Mouse (Mus musculus) ES-E14 (cell line): ENCODE measurements around the gene Phf7. TPM values are rescaled to one million over a fixed set of nuclear protein-coding genes. Genes with fewer than 3 reads are reported as not detected.
A peak's percentile ranks its signal among the peaks of the same experiment; 100 is the strongest.

ENCODE experiments used
- DNase-seq: peaks from one replicate; pipeline ENCODE4 v3.0.0-alpha.2; 2013; ENCODE audit warnings: low read depth, low spot score
- H3K27ac ChIP-seq: 2 replicates; pipeline ENCODE4 v1.5.1; 2012; ENCODE audit warnings: low read depth, mild to moderate bottlenecking, low read length, moderate library complexity, mixed read lengths; ENCODE audit not compliant: poor library complexity, insufficient read depth, severe bottlenecking
- H3K36me3 ChIP-seq: 2 replicates; pipeline ENCODE4 v1.6.1; 2012; ENCODE audit warnings: mild to moderate bottlenecking, low read length, moderate library complexity, mixed read lengths; ENCODE audit not compliant: control insufficient read depth, poor library complexity, insufficient read depth, severe bottlenecking
- H3K4me1 ChIP-seq, 2 experiments: fragments of 150-350 bp in 1 of 2; sonication (generic) in 1 of 2; 2 replicates each; pipeline ENCODE4 v1.6.1; 2012; ENCODE audit warnings: low read length in 2 of 2, mild to moderate bottlenecking in 1 of 2, mixed read lengths in 1 of 2; ENCODE audit not compliant: control insufficient read depth in 2 of 2, insufficient read depth in 2 of 2, poor library complexity in 1 of 2
- H3K4me3 ChIP-seq, 2 experiments: fragments of 150-350 bp in 1 of 2; sonication (generic) in 1 of 2; 2 replicates each; pipeline ENCODE4 v1.5.1; 2012; ENCODE audit warnings: low read length in 2 of 2, low read depth in 1 of 2, mild to moderate bottlenecking in 1 of 2, mixed read lengths in 1 of 2; ENCODE audit not compliant: insufficient read depth in 1 of 2, poor library complexity in 1 of 2, severe bottlenecking in 1 of 2
- H3K9ac ChIP-seq: 2 replicates; pipeline ENCODE4 v1.6.1; 2012; ENCODE audit warnings: low read depth, mild to moderate bottlenecking, low read length, mixed read lengths; ENCODE audit not compliant: poor library complexity, insufficient read depth, severe bottlenecking
- H3K9me3 ChIP-seq: fragments of 150-350 bp; sonication (generic); 2 replicates; pipeline ENCODE4 v1.6.1; 2012; ENCODE audit warnings: low read depth, mild to moderate bottlenecking, low read length; ENCODE audit not compliant: control insufficient read depth, insufficient read depth
- CHD2 ChIP-seq: IDR thresholded peaks from 2 replicates; pipeline ENCODE4 v1.6.1; 2014; ENCODE audit warnings: mild to moderate bottlenecking, low read depth, low read length, inconsistent platforms
- HCFC1 ChIP-seq: IDR thresholded peaks from 2 replicates; pipeline ENCODE4 v1.6.1; 2012; ENCODE audit warnings: low read length, inconsistent platforms, borderline replicate concordance; ENCODE audit not compliant: insufficient read depth
- MAFK ChIP-seq: IDR thresholded peaks from 2 replicates; pipeline ENCODE4 v1.6.1; 2014; ENCODE audit warnings: mild to moderate bottlenecking, low read depth, low read length, inconsistent platforms; ENCODE audit not compliant: insufficient read depth
- ZC3H11A ChIP-seq: IDR thresholded peaks from 2 replicates; pipeline ENCODE4 v1.6.1; 2012; ENCODE audit warnings: low read depth, mild to moderate bottlenecking, inconsistent platforms, low read length, borderline replicate concordance
- ZNF384 ChIP-seq: IDR thresholded peaks from 2 replicates; pipeline ENCODE4 v1.6.1; 2012; ENCODE audit warnings: low read depth, low read length, inconsistent platforms
- in situ Hi-C, 2 experiments: fragments of 600-800 bp; cut with MboI; formaldehyde crosslinking; loops; one replicate each; pipeline ENCODE4 v1.15.1; 2025; ENCODE audit warnings: low sequenced_read_pairs in 2 of 2, inconsistent platforms in 1 of 2; ENCODE audit not compliant: unreplicated experiment in 2 of 2
- total RNA-seq: library from RNA; depleted of rRNA; stranded (reverse); fragments of 300-350 nt; gene quantifications from 2 replicates; pipeline ENCODE4 v1.2.3, GENCODE M21; 2012; rRNA removed

Gene Phf7
- total RNA-seq, result 4.8 and 5.3 TPM in 2 replicates

GRCm38 (mm10) chr14:31251084-31251604 lies at the start of gene Phf7, which contains the start of gene Bap1:
Phf7 (minus strand) TSS chr14:31251317.
Bap1 (plus strand) TSS chr14:31251450.
- Histone ChIP-seq H3K4me3 (peak within 1 kb of the TSS; percentile 78 to 92), H3K27ac (peak within 1 kb of the TSS; percentile 7; the same call in 1 of the 2 replicates), H3K9ac (peak within 1 kb of the TSS; percentile 91), H3K36me3 (peaks cover 27% of the 10 kb centered on the region), H3K9me3 (no peaks in the 10 kb centered on the region), H3K4me1 (no peaks in the 10 kb centered on the region; a peak in 1 of 4 replicates)
- in situ Hi-C loops, result loop anchor here in 1 of 2 experiments (10.0 kb wide), 1 partner anchor 64 kb away; no protein-coding TSS in a partner anchor
- DNase-seq, result peak; percentile 83
- no peak for TF ChIP-seq ZNF384
- no peak for TF ChIP-seq CHD2
- peak; percentile 80 for TF ChIP-seq HCFC1
- no peak for TF ChIP-seq MAFK

- TF ChIP-seq HCFC1 (no peak), ZC3H11A (no peak), ZNF384 (no peak), MAFK (no peak), CHD2 (no peak)
- Histone ChIP-seq H3K9me3 (no peaks in the 10 kb centered on the region), H3K27ac (no peak overlapping the region), H3K36me3 (no peaks in the 10 kb centered on the region), H3K4me1 (no peaks in the 10 kb centered on the region), H3K4me3 (no peak overlapping the region), H3K9ac (no peak overlapping the region)
- DNase-seq, result no peak
- in situ Hi-C loops, result no loop called here
Measured at GRCm38 (mm10) chr14:31285728-31286127, 34.6 kb upstream of the Phf7 start.

GRCm38 (mm10) chr14:31272164-31272563 lies 21.0 kb upstream of the Phf7 start:
- in situ Hi-C loops, result no loop called here

GRCm38 (mm10) chr14:31271121-31271520 lies 20.0 kb upstream of the Phf7 start:
- TF ChIP-seq ZNF384 (no peak), ZC3H11A (no peak), MAFK (no peak), CHD2 (no peak), HCFC1 (no peak)
- H3K4me3 ChIP-seq, result no peak overlapping the region
- H3K27ac ChIP-seq, result no peak overlapping the region
- H3K9ac ChIP-seq, result no peak overlapping the region
- no peaks in the 10 kb centered on the region for H3K9me3 ChIP-seq
- peaks cover 0 to 6% of the 10 kb centered on the region in 2 experiments; a peak in 1 of 4 replicates for H3K4me1 ChIP-seq
- no peak for DNase-seq
- in situ Hi-C loops, result no loop called here
- H3K36me3 ChIP-seq, result no peaks in the 10 kb centered on the region

More at GRCm38 (mm10) chr14:31272164-31272563, 21.0 kb upstream of the Phf7 start:
- peaks cover 0 to 6% of the 10 kb centered on the region in 2 experiments; a peak in 1 of 4 replicates for H3K4me1 ChIP-seq
- no peak overlapping the region for H3K9ac ChIP-seq
- TF ChIP-seq ZNF384, result no peak
- no peak for TF ChIP-seq HCFC1
- TF ChIP-seq ZC3H11A, result no peak
- TF ChIP-seq CHD2, result no peak
- no peak for TF ChIP-seq MAFK
- no peaks in the 10 kb centered on the region for H3K9me3 ChIP-seq
- DNase-seq, result peak; percentile 69
- no peak overlapping the region for H3K27ac ChIP-seq
- no peak overlapping the region for H3K4me3 ChIP-seq
- H3K36me3 ChIP-seq, result no peaks in the 10 kb centered on the region
